Mouse (Mus musculus): Measurements from ENCODE around the gene Stx18.

The Stx18 gene

GRCm38 (mm10) chr5:38126519-38127306 is 88.2 kb downstream of the Stx18 start:
- intact Hi-C loops (cut with DNase I) = no loop called here

GRCm38 (mm10) chr5:38129339-38129738 is 90.8 kb downstream of the Stx18 start:
- intact Hi-C loops (cut with DNase I) = no loop called here

- intact Hi-C loops (cut with DNase I) = no loop called here
These were observed 97.7 kb downstream of the Stx18 start for GRCm38 (mm10) chr5:38136247-38136646.

GRCm38 (mm10) chr5:38137163-38137562 is 98.6 kb downstream of the Stx18 start:
- intact Hi-C loops (cut with DNase I) = no loop called here

GRCm38 (mm10) chr5:38140893-38141292 is 102.4 kb downstream of the Stx18 start:
- intact Hi-C loops (cut with DNase I) = no loop called here

- intact Hi-C loops (cut with DNase I) = no loop called here
These were observed 108.0 kb downstream of the Stx18 start for GRCm38 (mm10) chr5:38146524-38146923.

GRCm38 (mm10) chr5:38151264-38151663 is 112.7 kb downstream of the Stx18 start:
- intact Hi-C loops (cut with DNase I) = no loop called here

GRCm38 (mm10) chr5:38152201-38153108 is 113.9 kb downstream of the Stx18 start:
- intact Hi-C loops (cut with DNase I) = no loop called here

- intact Hi-C loops (cut with DNase I) = no loop called here
These were observed 115.1 kb downstream of the Stx18 start for GRCm38 (mm10) chr5:38153636-38154035.

- intact Hi-C loops (cut with DNase I) = no loop called here
These were observed 119.0 kb downstream of the Stx18 start for GRCm38 (mm10) chr5:38157481-38158020.

GRCm38 (mm10) chr5:38158501-38158946 is 120.0 kb downstream of the Stx18 start:
- intact Hi-C loops (cut with DNase I) = no loop called here

GRCm38 (mm10) chr5:38158947-38159633 is 120.5 kb downstream of the Stx18 start:
- intact Hi-C loops (cut with DNase I) = no loop called here

- intact Hi-C loops (cut with DNase I) = no loop called here
These were observed 121.3 kb downstream of the Stx18 start, which contains the start of gene Nsg1 for GRCm38 (mm10) chr5:38159634-38160413. Gene Nsg1, minus strand, starts transcription at chr5:38159907.

GRCm38 (mm10) chr5:38168497-38168896 is 130.0 kb downstream of the Stx18 start:
- intact Hi-C loops (cut with DNase I) = no loop called here

- intact Hi-C loops (cut with DNase I) = no loop called here
These were observed 135.2 kb downstream of the Stx18 start for GRCm38 (mm10) chr5:38173766-38174165.

GRCm38 (mm10) chr5:38174256-38174912 is 135.8 kb downstream of the Stx18 start:
- intact Hi-C loops (cut with DNase I) = no loop called here

- intact Hi-C loops (cut with DNase I) = no loop called here
These were observed 146.2 kb downstream of the Stx18 start for GRCm38 (mm10) chr5:38184688-38185285.

- intact Hi-C loops (cut with DNase I) = no loop called here
These were observed 148.5 kb downstream of the Stx18 start for GRCm38 (mm10) chr5:38187006-38187405.
